Mouse (Mus musculus): Measurements from ENCODE around the gene Fam13a. TPM values are rescaled to one million over a fixed set of nuclear protein-coding genes. Genes with fewer than 3 reads are reported as not detected.

Fam13a gene
- polyA plus RNA-seq, 1 experiment = not detected

GRCm38 (mm10) chr6:59014760-59015159 lies 9.6 kb downstream of the Fam13a start:
- H3K4me1 ChIP-seq (ENCODE audit: control insufficient read depth) = no peaks in the 10 kb centered on the region
- no peak overlapping the region for H3K4me3 ChIP-seq (replicated peaks)
- no peaks in the 10 kb centered on the region for H3K27me3 ChIP-seq (ENCODE audit: control insufficient read depth)
- H3K9me3 ChIP-seq (ENCODE audit: control insufficient read depth, low read length) = no peaks in the 10 kb centered on the region
- TF ChIP-seq TAL1 (IDR thresholded peaks at IDR 0.05; ENCODE audit: low read length) = no peak
- TF ChIP-seq GATA1 (IDR thresholded peaks at IDR 0.05; ENCODE audit: low read length) = no peak
- no peaks in the 10 kb centered on the region for H3K36me3 ChIP-seq (ENCODE audit: control insufficient read depth)

GRCm38 (mm10) chr6:59014088-59014759 lies 10.1 kb downstream of the Fam13a start:
- Histone ChIP-seq H3K9me3 (ENCODE audit: control insufficient read depth, low read length) (no peaks in the 10 kb centered on the region), H3K4me1 (ENCODE audit: control insufficient read depth) (no peaks in the 10 kb centered on the region), H3K4me3 (replicated peaks) (no peak overlapping the region), H3K36me3 (ENCODE audit: control insufficient read depth) (no peaks in the 10 kb centered on the region), H3K27me3 (ENCODE audit: control insufficient read depth) (no peaks in the 10 kb centered on the region)
- no peak for TF ChIP-seq GATA1 (IDR thresholded peaks at IDR 0.05; ENCODE audit: low read length)
- no peak for TF ChIP-seq TAL1 (IDR thresholded peaks at IDR 0.05; ENCODE audit: low read length)

- no peaks in the 10 kb centered on the region for H3K4me1 ChIP-seq (ENCODE audit: control insufficient read depth)
- no peak for TF ChIP-seq GATA1 (IDR thresholded peaks at IDR 0.05; ENCODE audit: low read length)
- TF ChIP-seq TAL1 (IDR thresholded peaks at IDR 0.05; ENCODE audit: low read length) = no peak
- no peak overlapping the region for H3K4me3 ChIP-seq (replicated peaks)
- no peaks in the 10 kb centered on the region for H3K27me3 ChIP-seq (ENCODE audit: control insufficient read depth)
- H3K9me3 ChIP-seq (ENCODE audit: control insufficient read depth, low read length) = no peaks in the 10 kb centered on the region
- H3K36me3 ChIP-seq (ENCODE audit: control insufficient read depth) = no peaks in the 10 kb centered on the region
Measured at GRCm38 (mm10) chr6:59010792-59011191, 13.6 kb downstream of the Fam13a start.

DNA sequence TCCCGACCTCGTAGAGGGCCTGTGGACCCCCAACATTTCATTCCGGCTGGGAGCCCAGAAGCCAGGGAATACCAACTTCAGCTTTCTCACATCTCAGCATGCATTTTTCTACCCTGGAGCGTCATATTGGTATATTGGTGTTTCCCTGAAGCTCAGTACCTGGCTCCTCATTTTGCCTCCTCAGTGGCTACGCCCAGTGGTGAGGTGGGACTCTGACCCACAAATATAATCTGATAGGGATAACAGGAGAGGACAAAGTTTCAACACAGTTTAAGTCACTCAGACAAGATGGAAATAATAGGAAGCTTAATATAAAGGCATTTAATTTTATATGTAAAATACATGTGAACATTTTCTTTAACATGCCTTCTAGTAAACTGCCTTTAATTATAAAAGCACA lies 19.7 kb downstream of the Fam13a start:
- no peaks in the 10 kb centered on the region for H3K9me3 ChIP-seq (ENCODE audit: control insufficient read depth, low read length)
- no peaks in the 10 kb centered on the region for H3K27me3 ChIP-seq (ENCODE audit: control insufficient read depth)
- H3K36me3 ChIP-seq (ENCODE audit: control insufficient read depth) = no peaks in the 10 kb centered on the region
- TF ChIP-seq TAL1 (IDR thresholded peaks at IDR 0.05; ENCODE audit: low read length) = no peak
- no peaks in the 10 kb centered on the region for H3K4me1 ChIP-seq (ENCODE audit: control insufficient read depth)
- no peak overlapping the region for H3K4me3 ChIP-seq (replicated peaks)

DNA sequence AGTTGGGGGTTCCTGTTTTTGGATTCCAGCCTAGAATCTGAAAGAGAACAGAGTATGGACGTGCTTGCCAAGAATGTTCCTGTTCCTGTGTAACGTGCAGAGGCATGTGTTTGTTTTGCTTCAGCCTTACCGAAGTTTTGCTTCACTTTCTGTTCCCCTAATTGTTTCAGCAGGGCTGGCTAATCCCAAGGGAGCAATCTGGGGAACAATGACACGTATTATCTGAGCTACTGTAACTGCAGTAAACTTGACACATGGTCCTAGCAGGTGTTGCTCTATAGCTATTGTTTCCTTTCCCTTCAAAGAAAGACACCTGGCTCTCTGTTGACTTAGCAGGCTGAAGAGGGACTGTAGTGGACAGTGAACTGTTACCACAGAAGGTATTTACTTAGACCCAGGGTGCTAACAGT lies 25.3 kb downstream of the Fam13a start:
- no peak overlapping the region for H3K4me3 ChIP-seq (replicated peaks)
- no peaks in the 10 kb centered on the region for H3K9me3 ChIP-seq (ENCODE audit: control insufficient read depth, low read length)
- no peaks in the 10 kb centered on the region for H3K27me3 ChIP-seq (ENCODE audit: control insufficient read depth)
- TF ChIP-seq GATA1 (IDR thresholded peaks at IDR 0.05; ENCODE audit: low read length) (no peak), TAL1 (IDR thresholded peaks at IDR 0.05; ENCODE audit: low read length) (no peak)
- no peaks in the 10 kb centered on the region for H3K36me3 ChIP-seq (ENCODE audit: control insufficient read depth)
- no peaks in the 10 kb centered on the region for H3K4me1 ChIP-seq (ENCODE audit: control insufficient read depth)

GRCm38 (mm10) chr6:58998528-58998927 lies 25.8 kb downstream of the Fam13a start:
- H3K4me1 ChIP-seq (ENCODE audit: control insufficient read depth) = no peaks in the 10 kb centered on the region
- no peak for TF ChIP-seq GATA1 (IDR thresholded peaks at IDR 0.05; ENCODE audit: low read length)
- no peak for TF ChIP-seq TAL1 (IDR thresholded peaks at IDR 0.05; ENCODE audit: low read length)
- H3K36me3 ChIP-seq (ENCODE audit: control insufficient read depth) = no peaks in the 10 kb centered on the region
- H3K4me3 ChIP-seq (replicated peaks) = no peak overlapping the region
- no peaks in the 10 kb centered on the region for H3K27me3 ChIP-seq (ENCODE audit: control insufficient read depth)
- H3K9me3 ChIP-seq (ENCODE audit: control insufficient read depth, low read length) = no peaks in the 10 kb centered on the region

GRCm38 (mm10) chr6:58989149-58989548 lies 35.2 kb downstream of the Fam13a start:
- H3K9me3 ChIP-seq (ENCODE audit: control insufficient read depth, low read length) = no peaks in the 10 kb centered on the region

DNA sequence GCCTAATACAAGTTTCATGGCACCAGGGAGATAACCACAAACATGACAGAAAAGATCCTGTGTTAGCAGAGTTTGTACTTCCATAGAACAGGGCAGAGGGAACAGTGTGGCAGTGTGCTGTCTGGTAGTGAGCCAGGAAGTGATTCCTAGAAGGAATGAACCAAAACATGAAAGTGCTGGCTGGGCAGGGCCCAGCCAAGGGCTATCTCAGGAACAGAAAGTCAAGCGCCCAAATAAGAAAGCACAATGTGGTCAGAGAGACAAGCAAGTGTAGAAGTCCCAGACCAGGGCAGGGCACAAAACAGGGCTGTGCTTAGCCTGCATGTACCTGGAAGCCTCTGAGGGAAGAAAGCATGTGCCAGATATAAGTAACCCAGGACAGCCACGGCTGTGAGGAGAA lies 35.6 kb downstream of the Fam13a start:
- Histone ChIP-seq H3K4me1 (ENCODE audit: control insufficient read depth) (no peaks in the 10 kb centered on the region), H3K4me3 (replicated peaks) (no peak overlapping the region), H3K36me3 (ENCODE audit: control insufficient read depth) (no peaks in the 10 kb centered on the region), H3K27me3 (ENCODE audit: control insufficient read depth) (no peaks in the 10 kb centered on the region), H3K9me3 (ENCODE audit: control insufficient read depth, low read length) (no peaks in the 10 kb centered on the region)
- TF ChIP-seq TAL1 (IDR thresholded peaks at IDR 0.05; ENCODE audit: low read length) (no peak), GATA1 (IDR thresholded peaks at IDR 0.05; ENCODE audit: low read length) (no peak)

More at GRCm38 (mm10) chr6:58989149-58989548, 35.2 kb downstream of the Fam13a start:
- no peaks in the 10 kb centered on the region for H3K27me3 ChIP-seq (ENCODE audit: control insufficient read depth)
- TF ChIP-seq GATA1 (IDR thresholded peaks at IDR 0.05; ENCODE audit: low read length) (no peak), TAL1 (IDR thresholded peaks at IDR 0.05; ENCODE audit: low read length) (no peak)
- no peaks in the 10 kb centered on the region for H3K4me1 ChIP-seq (ENCODE audit: control insufficient read depth)
- no peak overlapping the region for H3K4me3 ChIP-seq (replicated peaks)
- H3K36me3 ChIP-seq (ENCODE audit: control insufficient read depth) = no peaks in the 10 kb centered on the region

DNA sequence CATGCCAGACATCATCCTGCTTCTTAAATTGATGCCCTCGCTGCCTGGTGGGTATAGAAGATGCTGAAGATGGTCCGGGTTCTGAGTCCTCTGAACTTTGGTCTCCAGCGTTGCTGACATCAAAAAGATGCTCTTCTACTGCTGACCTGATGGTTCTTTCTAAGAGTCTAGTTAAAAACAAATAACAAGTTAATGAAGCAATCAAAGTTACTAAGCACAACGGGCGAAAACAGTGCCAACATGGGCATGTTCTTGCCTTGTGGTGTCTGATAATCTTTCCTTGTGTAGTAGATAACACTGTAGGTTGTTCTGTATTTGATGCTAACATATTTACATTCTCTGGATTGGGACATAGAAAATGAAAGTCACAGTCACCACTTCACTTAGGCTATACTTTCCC lies 37.2 kb downstream of the Fam13a start:
- H3K9me3 ChIP-seq (ENCODE audit: control insufficient read depth, low read length) = no peaks in the 10 kb centered on the region
- H3K36me3 ChIP-seq (ENCODE audit: control insufficient read depth) = no peaks in the 10 kb centered on the region
- TF ChIP-seq TAL1 (IDR thresholded peaks at IDR 0.05; ENCODE audit: low read length) = no peak
- TF ChIP-seq GATA1 (IDR thresholded peaks at IDR 0.05; ENCODE audit: low read length) = no peak
- H3K4me1 ChIP-seq (ENCODE audit: control insufficient read depth) = no peaks in the 10 kb centered on the region
- no peak overlapping the region for H3K4me3 ChIP-seq (replicated peaks)
- no peaks in the 10 kb centered on the region for H3K27me3 ChIP-seq (ENCODE audit: control insufficient read depth)

DNA sequence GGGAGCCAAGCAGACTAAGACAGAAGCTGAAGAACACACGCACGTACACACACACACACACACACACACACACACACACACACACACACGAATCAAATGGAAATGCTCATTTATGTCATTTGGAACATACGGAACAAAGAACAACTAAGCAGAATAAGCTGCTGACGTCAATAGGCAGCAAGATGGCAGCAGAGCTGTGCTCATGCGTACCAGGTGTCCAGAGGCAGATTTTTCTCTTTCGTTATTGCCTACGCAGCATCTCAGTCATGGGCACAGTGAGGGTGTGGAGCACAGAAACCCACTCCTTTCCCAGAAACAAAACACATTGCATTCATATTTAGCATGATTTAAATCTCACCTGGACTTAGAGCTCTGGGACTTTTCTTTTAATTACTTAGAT lies 39.2 kb downstream of the Fam13a start:
- H3K4me1 ChIP-seq (ENCODE audit: control insufficient read depth) = no peaks in the 10 kb centered on the region
- H3K9me3 ChIP-seq (ENCODE audit: control insufficient read depth, low read length) = no peaks in the 10 kb centered on the region
- no peak for TF ChIP-seq TAL1 (IDR thresholded peaks at IDR 0.05; ENCODE audit: low read length)
- TF ChIP-seq GATA1 (IDR thresholded peaks at IDR 0.05; ENCODE audit: low read length) = no peak
- no peaks in the 10 kb centered on the region for H3K36me3 ChIP-seq (ENCODE audit: control insufficient read depth)
- no peaks in the 10 kb centered on the region for H3K27me3 ChIP-seq (ENCODE audit: control insufficient read depth)
- no peak overlapping the region for H3K4me3 ChIP-seq (replicated peaks)

Measured in erythroblast, embryonic 14.5 days (primary cell).